Mouse (Mus musculus) hindbrain, embryonic 16.5 days (tissue): ENCODE measurements at regions not wholly inside any gene's neighbourhood (a gene's known extent, or its start where the extent isn't known, plus 50 kb on each side); places are given as distances from the start of the nearest gene placed in this dataset.
"Not testable (repeated sequence)": the region's sequence is repeated elsewhere in the genome, so short reads cannot be mapped to it uniquely, and the experiment has no call there.

Experiments
- ATAC-seq: fragments of 200-750 bp; cut with Nextera tagmentation; 2 replicates; pipeline ENCODE4 v1.8.0; 2017; ENCODE audit warnings: moderate TSS enrichment, moderate library complexity
- H3K27ac ChIP-seq: fragments of 300-500 bp; sonication (generic); 2 replicates; pipeline ENCODE4 v1.5.1; 2014; ENCODE audit warnings: low read depth, mild to moderate bottlenecking, control low read depth, low read length, moderate library complexity
- H3K27me3 ChIP-seq: fragments of 300-500 bp; sonication (generic); replicated peaks from 2 replicates; pipeline ENCODE4 v1.6.1; 2014; ENCODE audit warnings: low read length; ENCODE audit not compliant: control insufficient read depth, insufficient read depth
- H3K36me3 ChIP-seq: fragments of 300-500 bp; sonication (generic); 2 replicates; pipeline ENCODE4 v1.6.1; 2014; ENCODE audit warnings: mild to moderate bottlenecking, low read length, moderate library complexity, mixed read lengths; ENCODE audit not compliant: control insufficient read depth, insufficient read depth
- H3K4me1 ChIP-seq: fragments of 300-500 bp; sonication (generic); 2 replicates; pipeline ENCODE4 v1.6.1; 2014; ENCODE audit warnings: low read depth, low read length; ENCODE audit not compliant: control insufficient read depth, insufficient read depth
- H3K4me2 ChIP-seq: fragments of 300-500 bp; sonication (generic); 2 replicates; pipeline ENCODE4 v1.6.1; 2014; ENCODE audit warnings: mild to moderate bottlenecking, low read length, control low read depth, moderate library complexity
- H3K4me3 ChIP-seq: fragments of 300-500 bp; sonication (generic); 2 replicates; pipeline ENCODE4 v1.5.1; 2014; ENCODE audit warnings: mild to moderate bottlenecking, low read length, control low read depth, moderate library complexity
- H3K9ac ChIP-seq: fragments of 300-500 bp; sonication (generic); 2 replicates; pipeline ENCODE4 v1.6.1; 2014; ENCODE audit warnings: low read depth, mild to moderate bottlenecking, control low read depth, low read length, moderate library complexity
- H3K9me3 ChIP-seq: fragments of 300-500 bp; sonication (generic); 2 replicates; pipeline ENCODE4 v1.6.1; 2014; ENCODE audit warnings: mild to moderate bottlenecking, low read length, moderate library complexity; ENCODE audit not compliant: control insufficient read depth
- WGBS: fragments of 180-500 bp; shearing (Covaris S2); extraction: QIAGEN DNeasy Blood & Tissue Kit; methylation state at CpG from one replicate; pipeline ENCODE4 v1.1.7; 2014; 5-methylcytosine and 5-hydroxymethylcytosine counted together

GRCm38 (mm10) chr13:5695581-5695980 is 165.7 kb upstream of the Klf6 start:
- not testable (repeated sequence) for H3K36me3 ChIP-seq, H3K9me3 ChIP-seq, H3K27me3 ChIP-seq, ATAC-seq, H3K27ac ChIP-seq, H3K4me1 ChIP-seq, H3K4me2 ChIP-seq, H3K9ac ChIP-seq, H3K4me3 ChIP-seq
- WGBS, result 62% methylated on average over 3 of the region's 3 CpGs

DNA sequence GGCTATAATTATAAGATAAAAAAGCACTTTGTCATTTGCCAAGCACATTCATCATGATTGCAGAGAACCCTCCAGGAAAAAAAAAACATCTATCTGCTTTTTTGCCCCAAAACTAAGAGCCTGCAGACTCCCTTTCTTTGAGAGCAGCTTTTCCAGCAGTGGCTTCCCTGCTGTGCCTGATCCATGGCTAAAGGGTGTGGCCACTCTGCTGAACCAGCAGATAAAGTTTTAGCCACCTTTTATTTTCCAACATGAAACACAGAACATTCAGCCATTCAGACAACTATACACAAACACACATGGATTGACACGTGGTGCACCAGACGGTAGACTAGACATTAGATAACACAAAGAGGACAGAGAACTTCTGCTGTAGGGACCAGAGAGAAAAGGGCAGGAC is 164.9 kb upstream of the Klf6 start:
- no peak overlapping the region for H3K9ac ChIP-seq
- no peaks in the 10 kb centered on the region for H3K27me3 ChIP-seq
- no peak overlapping the region for H3K4me3 ChIP-seq
- WGBS, result 30% methylated on average over 2 of the region's 2 CpGs
- peaks cover 4% of the 10 kb centered on the region for H3K9me3 ChIP-seq
- no peak for ATAC-seq
- H3K27ac ChIP-seq, result no peak overlapping the region
- no peaks in the 10 kb centered on the region for H3K4me1 ChIP-seq
- H3K4me2 ChIP-seq, result no peak overlapping the region
- no peaks in the 10 kb centered on the region for H3K36me3 ChIP-seq

DNA sequence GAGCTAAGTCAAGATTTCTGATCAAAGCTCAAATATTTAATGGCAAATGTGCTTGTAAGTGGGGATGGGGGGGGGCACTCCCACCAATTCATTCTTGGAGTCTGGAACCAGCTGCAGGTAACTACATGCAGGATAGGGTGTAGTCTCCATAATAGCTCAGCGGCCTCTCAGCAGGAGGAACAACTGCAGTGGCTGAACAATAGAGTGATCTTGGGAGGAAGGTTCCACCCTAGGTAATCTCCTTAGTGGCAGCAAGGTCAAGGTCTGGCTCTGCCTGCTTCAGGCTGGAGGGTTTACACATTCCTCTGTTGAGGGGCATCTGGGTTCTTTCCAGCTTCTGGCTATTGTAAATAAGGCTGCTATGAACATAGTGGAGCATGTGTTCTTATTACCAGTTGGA is 164.0 kb upstream of the Klf6 start:
- H3K4me3 ChIP-seq, H3K9me3 ChIP-seq, H3K27me3 ChIP-seq, H3K36me3 ChIP-seq, H3K4me1 ChIP-seq, H3K4me2 ChIP-seq, H3K9ac ChIP-seq, H3K27ac ChIP-seq, ATAC-seq: not testable (repeated sequence)
- WGBS, result 62% methylated on average over 1 of the region's 1 CpGs

GRCm38 (mm10) chr13:5702071-5702470 is 159.2 kb upstream of the Klf6 start:
- ATAC-seq, result no peak
- WGBS, result 86% methylated on average over 3 of the region's 3 CpGs
- Histone ChIP-seq H3K4me3 (no peak overlapping the region), H3K9ac (no peak overlapping the region), H3K9me3 (no peaks in the 10 kb centered on the region), H3K36me3 (no peaks in the 10 kb centered on the region), H3K4me2 (no peak overlapping the region), H3K27me3 (no peaks in the 10 kb centered on the region), H3K4me1 (no peaks in the 10 kb centered on the region), H3K27ac (no peak overlapping the region)

- no peaks in the 10 kb centered on the region for H3K36me3 ChIP-seq
- H3K4me1 ChIP-seq, result no peaks in the 10 kb centered on the region
- no peak overlapping the region for H3K9ac ChIP-seq
- no peak overlapping the region for H3K27ac ChIP-seq
- H3K27me3 ChIP-seq, result no peaks in the 10 kb centered on the region
- no peak for ATAC-seq
- no peak overlapping the region for H3K4me3 ChIP-seq
- H3K9me3 ChIP-seq, result no peaks in the 10 kb centered on the region
- no peak overlapping the region for H3K4me2 ChIP-seq
Measured at GRCm38 (mm10) chr13:5704991-5705390, 156.3 kb upstream of the Klf6 start.

- H3K9me3 ChIP-seq, result no peaks in the 10 kb centered on the region
- no peaks in the 10 kb centered on the region for H3K4me1 ChIP-seq
- no peaks in the 10 kb centered on the region for H3K27me3 ChIP-seq
- H3K27ac ChIP-seq, result no peak overlapping the region
- 85% methylated on average over 1 of the region's 1 CpGs for WGBS
- H3K9ac ChIP-seq, result no peak overlapping the region
- no peaks in the 10 kb centered on the region for H3K36me3 ChIP-seq
- H3K4me3 ChIP-seq, result no peak overlapping the region
- no peak overlapping the region for H3K4me2 ChIP-seq
- no peak for ATAC-seq
Measured at GRCm38 (mm10) chr13:5711646-5712045, 149.6 kb upstream of the Klf6 start.

GRCm38 (mm10) chr13:5713195-5713863 is 148.0 kb upstream of the Klf6 start:
- Histone ChIP-seq H3K4me2 (no peak overlapping the region), H3K36me3 (no peaks in the 10 kb centered on the region), H3K9me3 (no peaks in the 10 kb centered on the region), H3K4me3 (no peak overlapping the region), H3K9ac (no peak overlapping the region), H3K4me1 (no peaks in the 10 kb centered on the region), H3K27me3 (no peaks in the 10 kb centered on the region), H3K27ac (no peak overlapping the region)
- no peak for ATAC-seq
- WGBS, result 69% methylated on average over 6 of the region's 6 CpGs

GRCm38 (mm10) chr13:5714191-5714591 is 147.1 kb upstream of the Klf6 start:
- no peak overlapping the region for H3K4me3 ChIP-seq
- no peaks in the 10 kb centered on the region for H3K4me1 ChIP-seq
- no peaks in the 10 kb centered on the region for H3K9me3 ChIP-seq
- ATAC-seq, result no peak
- no peaks in the 10 kb centered on the region for H3K36me3 ChIP-seq
- H3K27ac ChIP-seq, result no peak overlapping the region
- H3K9ac ChIP-seq, result no peak overlapping the region
- H3K4me2 ChIP-seq, result no peak overlapping the region
- WGBS, result 79% methylated on average over 12 of the region's 12 CpGs
- H3K27me3 ChIP-seq, result no peaks in the 10 kb centered on the region

GRCm38 (mm10) chr13:5714793-5715192 is 146.5 kb upstream of the Klf6 start:
- Histone ChIP-seq H3K4me2 (no peak overlapping the region), H3K27ac (no peak overlapping the region; the same call in 1 of the 2 replicates), H3K27me3 (no peaks in the 10 kb centered on the region), H3K9ac (no peak overlapping the region), H3K4me1 (no peaks in the 10 kb centered on the region), H3K4me3 (no peak overlapping the region), H3K9me3 (no peaks in the 10 kb centered on the region), H3K36me3 (no peaks in the 10 kb centered on the region)
- no peak for ATAC-seq

GRCm38 (mm10) chr13:5716749-5717148 is 144.5 kb upstream of the Klf6 start:
- Histone ChIP-seq H3K36me3 (no peaks in the 10 kb centered on the region), H3K4me2 (no peak overlapping the region), H3K27me3 (no peaks in the 10 kb centered on the region), H3K4me3 (no peak overlapping the region), H3K27ac (no peak overlapping the region), H3K9ac (no peak overlapping the region), H3K4me1 (no peaks in the 10 kb centered on the region), H3K9me3 (no peaks in the 10 kb centered on the region)
- no peak for ATAC-seq
- WGBS, result 85% methylated on average over 3 of the region's 3 CpGs
